Comparison of ENCODE assay signal across 27 mouse cellular contexts in the genomic region with DNA sequence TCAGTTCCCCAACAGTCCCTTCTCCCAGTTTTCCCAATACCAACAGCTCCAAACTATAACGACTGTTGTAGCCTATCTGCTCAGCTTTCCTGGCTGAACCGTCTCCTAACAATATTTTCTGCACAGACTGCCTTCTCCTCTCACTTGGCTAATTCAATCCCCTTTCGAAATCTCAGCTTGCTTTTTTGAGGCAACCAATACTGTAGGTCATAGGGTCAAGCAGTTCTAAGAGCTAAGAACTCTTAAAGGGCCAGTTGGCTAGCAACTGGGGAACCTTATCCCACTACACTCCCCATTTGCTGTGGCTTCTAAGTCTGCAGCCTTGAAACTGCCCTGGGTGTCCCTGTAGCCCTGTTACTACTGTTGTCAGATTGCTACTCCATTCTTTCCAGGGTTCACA. TPM values are rescaled to one million over a fixed set of nuclear protein-coding genes. Genes with fewer than 3 reads are reported as not detected.
A peak's percentile ranks its signal among the peaks of the same experiment; 100 is the strongest.
DNase-seq lines count a peak whose midpoint lies in the region; ATAC-seq and TF ChIP-seq lines count a peak whose summit lies in the region.
"Had no signal": no experiment of that assay in that cellular context is flagged by ENCODE, and none has a peak within 500 bp of the region (broad histone marks: within the 10 kb centered on the region; RNA-seq: fewer than 3 reads in every experiment).

No protein-coding gene starts in this region.

- H3K4me2 ChIP-seq in liver, postnatal 0 days (ENCODE audit: low read depth, low read length): no peak overlapping the region
- H3K4me2 ChIP-seq in hindbrain, embryonic 12.5 days (replicated peaks): no peak overlapping the region
- H3K4me2 ChIP-seq: embryonic facial prominence, embryonic 15.5 days; heart, embryonic 13.5 days had no signal

- 43% methylated on average over 3 of the region's 3 CpGs for WGBS in liver, postnatal 0 days (ENCODE audit: insufficient replicate concordance)
- WGBS in hindbrain, embryonic 12.5 days: 67% methylated on average over 3 of the region's 3 CpGs

- TF ChIP-seq EP300 in liver, postnatal 0 days (IDR thresholded peaks at IDR 0.05; ENCODE audit: low read depth): no peak

- DNase-seq in gastrocnemius, adult 2 months: no peak
- DNase-seq in gastrocnemius, adult 8-10 months (ENCODE audit: low spot score in 2 of 2): no peak
- DNase-seq in liver, postnatal 0 days: no peak
- DNase-seq in liver (no peak), NIH3T3 (ENCODE audit: low read depth) (peak; percentile 43)
- DNase-seq in lung, postnatal 36 days: peak; percentile 71
- DNase-seq: adrenal gland, adult 8-10 months; adrenal gland, postnatal 36 days; cerebellum, adult 11 months; cerebellum, adult 8-10 months; cerebellum, postnatal 14 days; embryo, embryonic 11 days; gastrocnemius, postnatal 25 days; heart, postnatal 36 days had no signal

- H3K27ac ChIP-seq in gastrocnemius, adult 2 months: peak overlapping the region; percentile 77
- H3K27ac ChIP-seq in liver, postnatal 0 days (ENCODE audit: low read depth): peak overlapping the region; percentile 29; the same call in 1 of the 2 replicates
- no peak overlapping the region for H3K27ac ChIP-seq in hindbrain, embryonic 12.5 days
- H3K27ac ChIP-seq: embryonic facial prominence, embryonic 15.5 days; forebrain, embryonic 10.5 days; heart, embryonic 13.5 days had no signal

- H3K27me3 ChIP-seq in liver, postnatal 0 days (ENCODE audit: insufficient read depth, low read length): no peaks in the 10 kb centered on the region
- H3K27me3 ChIP-seq in hindbrain, embryonic 12.5 days: no peaks in the 10 kb centered on the region
- H3K27me3 ChIP-seq: embryonic facial prominence, embryonic 15.5 days; heart, embryonic 13.5 days; Patski had no signal

- H3K36me3 ChIP-seq in liver, postnatal 0 days (replicated peaks; ENCODE audit: insufficient read depth, low read length): peaks cover 10% of the 10 kb centered on the region
- peaks cover 23% of the 10 kb centered on the region for H3K36me3 ChIP-seq in hindbrain, embryonic 12.5 days

- no peak for TF ChIP-seq CTCF in gastrocnemius, adult 2 months (IDR thresholded peaks at IDR 0.05)
- no peak for TF ChIP-seq CTCF in liver, postnatal 0 days (IDR thresholded peaks at IDR 0.05; ENCODE audit: low read depth)

- peak overlapping the region; percentile 19 for H3K4me3 ChIP-seq in gastrocnemius, adult 2 months
- no peak overlapping the region for H3K4me3 ChIP-seq in liver, postnatal 0 days (ENCODE audit: low read depth, low read length)
- H3K4me3 ChIP-seq in hindbrain, embryonic 12.5 days: no peak overlapping the region
- H3K4me3 ChIP-seq: embryonic facial prominence, embryonic 15.5 days; erythroblast, embryonic 14.5 days; forebrain, embryonic 10.5 days; heart, embryonic 13.5 days had no signal

- no peak overlapping the region for H3K9ac ChIP-seq in liver, postnatal 0 days (replicated peaks)
- H3K9ac ChIP-seq in hindbrain, embryonic 12.5 days: no peak overlapping the region
- H3K9ac ChIP-seq: embryonic facial prominence, embryonic 15.5 days; heart, embryonic 13.5 days had no signal

- intact Hi-C loops in gastrocnemius, adult 2 months (cut with DNase I): no loop called here

- H3K4me1 ChIP-seq in liver, postnatal 0 days (ENCODE audit: insufficient read depth): peaks cover 13% of the 10 kb centered on the region
- H3K4me1 ChIP-seq in hindbrain, embryonic 12.5 days: no peaks in the 10 kb centered on the region; the same call in 1 of the 2 replicates
- H3K4me1 ChIP-seq: embryonic facial prominence, embryonic 15.5 days; forebrain, embryonic 10.5 days had no signal

- H3K9me3 ChIP-seq in liver, postnatal 0 days (ENCODE audit: low read length): no peaks in the 10 kb centered on the region
- H3K9me3 ChIP-seq in hindbrain, embryonic 12.5 days (replicated peaks): no peaks in the 10 kb centered on the region
- H3K9me3 ChIP-seq: embryonic facial prominence, embryonic 15.5 days; forebrain, embryonic 10.5 days; heart, embryonic 13.5 days had no signal

- ATAC-seq in liver, postnatal 0 days: 0 out of 2 replicates have a peak, but pooled peaks have one; percentile 33
- ATAC-seq in hindbrain, embryonic 12.5 days (ENCODE audit: low FRiP score): no peak
- ATAC-seq: activated CD4-positive, CD25-positive, alpha-beta regulatory T cell, adult 4 months; forebrain, embryonic 14.5 days; hindbrain, embryonic 16.5 days; Patski had no signal

RNA-seq across cellular contexts. Expression of a gene that starts 17.7 kb away (rescaled TPM):
- total RNA-seq in gastrocnemius, adult 2 months (2021): 100 to 1,000 TPM; 157 to 173 TPM
- total RNA-seq in gastrocnemius, adult 8-10 months (2022): 100 to 1,000 TPM; 145 to 180 (median 156) TPM
- polyA plus RNA-seq in liver, postnatal 0 days (2015; fragmentation: Nextera tagmentation; extraction: Ambion mirVana): 20.9 and 24.2 TPM in 2 replicates
- 103 and 107 TPM in 2 replicates for polyA plus RNA-seq in hindbrain, embryonic 12.5 days (2016; fragmentation: Nextera tagmentation; extraction: Ambion mirVana)

RNA-seq across cellular contexts. Expression of a gene that starts 17.8 kb away (rescaled TPM):
- 10 to 100 TPM; 29.7 to 34.0 TPM for total RNA-seq in gastrocnemius, adult 2 months (2021)
- total RNA-seq in gastrocnemius, adult 8-10 months (2022): 10 to 100 TPM; 31.8 to 34.8 (median 33.5) TPM
- 16.8 and 17.6 TPM in 2 replicates for polyA plus RNA-seq in liver, postnatal 0 days (2015; fragmentation: Nextera tagmentation; extraction: Ambion mirVana)
- polyA plus RNA-seq in hindbrain, embryonic 12.5 days (2016; fragmentation: Nextera tagmentation; extraction: Ambion mirVana): 42.2 and 43.9 TPM in 2 replicates

RNA-seq across cellular contexts. Expression of a gene that starts 52.2 kb away (rescaled TPM):
- under 1 TPM; 0.06 to 0.10 TPM for total RNA-seq in gastrocnemius, adult 2 months (2021)
- under 1 TPM in 2 of 4 experiments, not detected in 2; 0.19 to 0.36 TPM for total RNA-seq in gastrocnemius, adult 8-10 months (2022)
- polyA plus RNA-seq in liver, postnatal 0 days (2015; fragmentation: Nextera tagmentation; extraction: Ambion mirVana): 0.05 and 0.06 TPM in 2 replicates
- 11.9 and 13.2 TPM in 2 replicates for polyA plus RNA-seq in hindbrain, embryonic 12.5 days (2016; fragmentation: Nextera tagmentation; extraction: Ambion mirVana)
- total RNA-seq: common myeloid progenitor, adult 5-6 weeks; granulocyte monocyte progenitor cell, adult 5-6 weeks; MEL had no signal
- polyA plus RNA-seq: activated CD4-positive, CD25-positive, alpha-beta regulatory T cell, adult 4 months; C2C12; erythroblast, embryonic 14.5 days had no signal

RNA-seq across cellular contexts. Expression of a gene that starts 52.4 kb away (rescaled TPM):
- 1 to 10 TPM; 7.6 to 7.8 TPM for total RNA-seq in gastrocnemius, adult 2 months (2021)
- 1 to 10 TPM; 7.8 to 8.1 (median 7.9) TPM for total RNA-seq in gastrocnemius, adult 8-10 months (2022)
- 2.7 and 2.8 TPM in 2 replicates for polyA plus RNA-seq in liver, postnatal 0 days (2015; fragmentation: Nextera tagmentation; extraction: Ambion mirVana)
- polyA plus RNA-seq in hindbrain, embryonic 12.5 days (2016; fragmentation: Nextera tagmentation; extraction: Ambion mirVana): 17.2 and 18.8 TPM in 2 replicates

RNA-seq across cellular contexts. Expression of a gene that starts 52.6 kb away (rescaled TPM):
- total RNA-seq in gastrocnemius, adult 2 months (2021): 1 to 10 TPM; 6.7 to 7.5 TPM
- 1 to 10 TPM; 6.1 to 7.3 (median 6.5) TPM for total RNA-seq in gastrocnemius, adult 8-10 months (2022)
- polyA plus RNA-seq in liver, postnatal 0 days (2015; fragmentation: Nextera tagmentation; extraction: Ambion mirVana): 3.7 and 4.0 TPM in 2 replicates
- polyA plus RNA-seq in hindbrain, embryonic 12.5 days (2016; fragmentation: Nextera tagmentation; extraction: Ambion mirVana): 15.2 and 17.0 TPM in 2 replicates

Comparison
In these comparisons a context has a peak if more than half of its experiments do, and no peak if none do; other contexts are left out.
1. DNase-seq: peak in NIH3T3 (single experiment) and lung, postnatal 36 days (single experiment); none in gastrocnemius, adult 2 months (single experiment), gastrocnemius, adult 8-10 months (0 of 2), liver, postnatal 0 days (single experiment) and liver (single experiment).